Mouse (Mus musculus) bone marrow macrophage, adult 2 months (primary cell): ENCODE results near the gene Mipol1.

Experiments
- CTCF ChIP-seq: IDR thresholded peaks from 2 replicates; pipeline ENCODE4 v1.5.1; 2012; ENCODE audit warnings: low read depth, mild to moderate bottlenecking, low read length, moderate library complexity
- POLR2A ChIP-seq: IDR thresholded peaks from 2 replicates; pipeline ENCODE4 v1.6.1; 2012; ENCODE audit warnings: mild to moderate bottlenecking, low read depth, low read length, borderline replicate concordance

DNA sequence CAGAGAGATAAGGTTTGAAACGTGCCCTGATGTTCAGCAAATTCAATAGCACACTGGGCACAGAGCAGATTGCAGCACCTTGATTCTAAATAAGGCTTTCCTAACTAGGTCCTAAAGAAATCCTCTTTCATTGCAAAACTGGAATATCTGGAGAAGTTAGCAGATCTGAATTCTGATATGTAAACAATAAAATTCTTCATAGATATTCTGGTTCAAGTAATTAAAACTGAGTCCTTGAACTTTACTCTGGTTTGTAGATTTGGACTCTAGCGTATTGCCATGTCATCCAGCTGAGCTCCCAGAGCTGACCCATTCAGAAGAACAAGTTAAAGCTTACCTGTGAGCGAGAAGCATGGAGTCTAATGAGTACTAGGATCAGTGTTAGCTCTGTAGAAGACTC is 217.1 kb downstream of the Mipol1 start:
- TF ChIP-seq CTCF, result no peak
- no peak for TF ChIP-seq POLR2A
